Mouse (Mus musculus) liver, embryonic 14.5 days (tissue): ENCODE results near the gene Fnbp1. TPM values are rescaled to one million over a fixed set of nuclear protein-coding genes. Genes with fewer than 3 reads are reported as not detected.

Experiments used
- ATAC-seq: fragments of 200-750 bp; cut with Nextera tagmentation; 2 replicates; pipeline ENCODE4 v1.8.0; 2017; ENCODE audit warnings: moderate number of reproducible peaks, mild to moderate bottlenecking, moderate library complexity; ENCODE audit not compliant: insufficient read depth
- DNase-seq, 3 experiments: peaks; one replicate each; pipeline ENCODE4 v3.0.0-alpha.2; 2012 to 2013; ENCODE audit warnings: low read depth in 3 of 3, low spot score in 3 of 3
- H3K27ac ChIP-seq: fragments of 300-500 bp; sonication (generic); 2 replicates; pipeline ENCODE4 v1.5.1; 2014; ENCODE audit warnings: moderate library complexity, mild to moderate bottlenecking, control low read depth, inconsistent platforms
- H3K27me3 ChIP-seq: fragments of 300-500 bp; sonication (generic); 2 replicates; pipeline ENCODE4 v1.6.1; 2014; ENCODE audit warnings: mild to moderate bottlenecking, low read length, moderate library complexity; ENCODE audit not compliant: control insufficient read depth, insufficient read depth
- H3K36me3 ChIP-seq: fragments of 300-500 bp; sonication (generic); replicated peaks from 2 replicates; pipeline ENCODE4 v1.6.1; 2014; ENCODE audit warnings: low read depth; ENCODE audit not compliant: control insufficient read depth, insufficient read depth
- H3K4me1 ChIP-seq, 2 experiments: fragments of 200-500 bp in 1 of 2; fragments of 300-500 bp in 1 of 2; sonication (generic) in 1 of 2; replicated peaks; 2 replicates each; pipeline ENCODE4 v1.6.1; 2012 to 2014; ENCODE audit warnings: antibody characterized with exemption in 1 of 2, inconsistent platforms in 1 of 2, low read length in 1 of 2; ENCODE audit not compliant: control insufficient read depth in 2 of 2, insufficient read depth in 2 of 2
- H3K4me2 ChIP-seq: fragments of 300-500 bp; sonication (generic); 2 replicates; pipeline ENCODE4 v1.6.1; 2014; ENCODE audit warnings: low read depth, mild to moderate bottlenecking, control low read depth, moderate library complexity
- H3K4me3 ChIP-seq, 2 experiments: fragments of 200-500 bp in 1 of 2; fragments of 300-500 bp in 1 of 2; sonication (generic) in 1 of 2; 2 replicates each; pipeline ENCODE4 v1.5.1; 2012 to 2014; ENCODE audit warnings: low read depth in 2 of 2, low read length in 2 of 2, mild to moderate bottlenecking in 2 of 2, control low read depth in 1 of 2, inconsistent platforms in 1 of 2, moderate library complexity in 1 of 2; ENCODE audit not compliant: insufficient read depth in 1 of 2
- H3K9ac ChIP-seq: fragments of 300-500 bp; sonication (generic); replicated peaks from 2 replicates; pipeline ENCODE4 v1.6.1; 2014; ENCODE audit warnings: mild to moderate bottlenecking, control low read depth, moderate library complexity
- H3K9me3 ChIP-seq: fragments of 300-500 bp; sonication (generic); 2 replicates; pipeline ENCODE4 v1.6.1; 2016; ENCODE audit warnings: low read length, mixed read lengths; ENCODE audit not compliant: control insufficient read depth
- CTCF ChIP-seq: IDR thresholded peaks from 2 replicates; pipeline ENCODE4 v1.5.1; 2016; ENCODE audit warnings: antibody characterized with exemption, low read depth, control low read depth
- EP300 ChIP-seq: IDR thresholded peaks from 2 replicates; pipeline ENCODE4 v1.6.1; 2016; ENCODE audit warnings: antibody characterized with exemption, low read depth
- WGBS: fragments of 180-500 bp; shearing (Covaris S2); extraction: QIAGEN DNeasy Blood & Tissue Kit; methylation state at CpG from one replicate; pipeline ENCODE4 v1.1.7; 2014; ENCODE audit not compliant: insufficient replicate concordance; 5-methylcytosine and 5-hydroxymethylcytosine counted together
- polyA plus RNA-seq, 2 experiments: library from polyadenylated mRNA; depleted of rRNA in 1 of 2; stranded (reverse) in 1 of 2; unstranded in 1 of 2; fragments of >200 nt; fragmentation: Nextera tagmentation in 1 of 2; extraction: Ambion mirVana in 1 of 2; gene quantifications; 2 replicates each; pipeline versions ENCODE4 v1.2.1 to v1.2.3; 2012 to 2014

The Fnbp1 gene
- polyA plus RNA-seq, 2 experiments: 3.9 to 6.4 TPM

- no peak overlapping the region for H3K4me3 ChIP-seq
- DNase-seq (peak in 2 of 3 experiments; percentile 22 to 37), ATAC-seq (peak; percentile 62)
- peak; percentile 43; the same call in 1 of the 2 replicates for TF ChIP-seq EP300
- TF ChIP-seq CTCF: no peak
- no peaks in the 10 kb centered on the region for H3K9me3 ChIP-seq
- peak overlapping the region; percentile 1; the same call in 1 of the 2 replicates for H3K4me2 ChIP-seq
- peaks cover 38 to 50% of the 10 kb centered on the region in 2 experiments for H3K4me1 ChIP-seq
- H3K36me3 ChIP-seq: no peaks in the 10 kb centered on the region
- H3K27me3 ChIP-seq: no peaks in the 10 kb centered on the region
- 38% methylated on average over 3 of the region's 3 CpGs for WGBS
- H3K9ac ChIP-seq: no peak overlapping the region
- no peak overlapping the region for H3K27ac ChIP-seq
These were observed 15.0 kb upstream of the Fnbp1 start for GRCm38 (mm10) chr2:31156846-31157245.

DNA sequence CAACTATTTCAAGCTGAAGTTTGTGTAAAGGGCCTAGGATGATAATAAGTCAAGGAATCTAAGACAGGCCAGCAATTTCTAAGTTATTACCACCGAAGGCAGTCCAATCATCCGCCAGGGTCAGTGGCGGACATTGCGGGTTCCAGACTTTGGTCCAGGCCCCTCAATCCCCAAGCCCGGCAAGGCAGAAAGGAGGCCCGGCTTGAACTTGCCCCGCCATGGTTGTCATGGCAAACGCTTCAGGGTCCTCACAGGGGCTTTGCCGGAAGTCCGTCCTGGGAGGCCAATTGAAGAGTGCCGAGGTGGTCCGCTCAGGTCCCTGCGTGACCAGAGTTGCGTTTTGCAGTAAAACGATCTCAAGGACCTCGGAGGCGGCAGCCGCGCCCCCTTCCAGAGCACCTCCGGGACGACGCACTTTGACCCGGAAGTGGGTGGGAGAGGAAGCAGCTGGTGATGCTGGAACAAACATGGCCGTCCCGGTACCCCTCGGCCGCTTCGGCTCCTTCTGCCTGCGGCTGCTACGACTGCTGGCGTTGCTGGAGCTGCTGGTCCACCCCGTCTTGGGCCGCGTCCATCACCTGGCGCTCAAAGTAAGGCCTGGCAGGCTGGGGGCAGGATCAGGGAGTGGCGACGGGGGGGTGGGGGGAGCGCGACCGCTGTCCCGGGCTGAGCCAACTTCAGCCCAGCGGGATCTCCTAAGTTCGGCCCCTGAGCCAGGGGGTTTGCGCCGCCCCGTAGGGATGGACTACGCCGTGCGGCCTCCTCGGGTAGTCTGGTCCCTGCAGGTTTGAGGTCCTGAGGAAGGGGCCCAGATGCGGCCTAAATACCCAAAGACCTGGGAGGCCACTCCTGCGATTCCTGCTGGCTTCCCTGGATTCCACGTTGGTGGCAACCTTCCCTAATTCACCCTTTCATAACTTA lies 10.3 kb upstream of the Fnbp1 start, which contains the start of gene Gpr107:
Gene Gpr107 (plus strand): TSS at position 425 of the 921 bp plus-strand sequence.
- H3K9me3 ChIP-seq: no peaks in the 10 kb centered on the region

GRCm38 (mm10) chr2:31150762-31151161 lies 9.0 kb upstream of the Fnbp1 start:
- H3K4me1 ChIP-seq: peaks cover 12 to 17% of the 10 kb centered on the region in 2 experiments
- DNase-seq: no peak
- no peaks in the 10 kb centered on the region for H3K27me3 ChIP-seq
- no peaks in the 10 kb centered on the region; the same call in 1 of the 2 replicates for H3K36me3 ChIP-seq
- TF ChIP-seq EP300 (no peak), CTCF (peak; percentile 58)
- no peak overlapping the region for H3K9ac ChIP-seq
- no peak overlapping the region for H3K27ac ChIP-seq
- no peaks in the 10 kb centered on the region for H3K9me3 ChIP-seq
- no peak overlapping the region for H3K4me2 ChIP-seq
- no peak overlapping the region for H3K4me3 ChIP-seq
- ATAC-seq: no peak

More for the DNA sequence above, 10.3 kb upstream of the Fnbp1 start, which contains the start of gene Gpr107:
- TF ChIP-seq CTCF (peak; percentile 14; the same call in 1 of the 2 replicates), EP300 (no peak)
- no peaks in the 10 kb centered on the region; the same call in 1 of the 2 replicates for H3K36me3 ChIP-seq
- H3K4me2 ChIP-seq: peak within 1 kb of the TSS; percentile 71
- peaks cover 25% of the 10 kb centered on the region in 2 experiments for H3K4me1 ChIP-seq
- DNase-seq (peak; percentile 65 to 70 (median 68)), ATAC-seq (peak; percentile 77)
- H3K9ac ChIP-seq: peak within 1 kb of the TSS; percentile 89
- 2% methylated on average over 53 of the region's 53 CpGs for WGBS
- H3K27ac ChIP-seq: peak within 1 kb of the TSS; percentile 50; the same call in 1 of the 2 replicates
- H3K27me3 ChIP-seq: no peaks in the 10 kb centered on the region
- H3K4me3 ChIP-seq: peak within 1 kb of the TSS; percentile 70 to 98

GRCm38 (mm10) chr2:31147054-31147453 lies 5.2 kb upstream of the Fnbp1 start:
- 66% methylated on average over 7 of the region's 7 CpGs for WGBS

DNA sequence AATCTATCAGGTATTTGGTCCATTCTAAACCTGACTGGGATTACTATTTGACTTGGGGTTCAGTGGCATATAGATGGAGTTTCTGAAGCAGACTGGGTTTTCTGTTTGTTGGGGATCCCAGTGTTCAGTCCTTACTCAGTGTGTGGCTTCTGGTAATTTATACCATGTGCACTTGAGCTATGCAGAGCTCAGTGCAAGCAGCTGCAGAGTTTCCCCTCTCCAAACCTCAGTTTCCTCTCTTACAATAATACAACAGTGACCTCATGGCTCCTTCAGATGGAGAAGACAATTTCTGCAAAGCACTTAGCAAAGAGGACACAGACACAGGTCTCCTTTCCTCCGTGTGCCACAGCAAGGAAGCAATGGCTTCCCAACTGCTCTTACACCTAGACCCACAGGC lies 3.1 kb upstream of the Fnbp1 start:
- no peaks in the 10 kb centered on the region for H3K9me3 ChIP-seq
- no peak for DNase-seq
- H3K4me2 ChIP-seq: no peak overlapping the region
- H3K27ac ChIP-seq: no peak overlapping the region
- ATAC-seq: no peak
- H3K36me3 ChIP-seq: no peaks in the 10 kb centered on the region
- H3K4me1 ChIP-seq: peaks cover 7 to 15% of the 10 kb centered on the region in 2 experiments
- no peak overlapping the region for H3K9ac ChIP-seq
- WGBS: 29% methylated on average over 1 of the region's 1 CpGs
- H3K27me3 ChIP-seq: peaks cover 2% of the 10 kb centered on the region; the same call in 1 of the 2 replicates
- TF ChIP-seq EP300: no peak
- no peak for TF ChIP-seq CTCF
- H3K4me3 ChIP-seq: no peak overlapping the region

More at GRCm38 (mm10) chr2:31147054-31147453, 5.2 kb upstream of the Fnbp1 start:
- TF ChIP-seq CTCF: no peak
- no peak for TF ChIP-seq EP300
- Histone ChIP-seq H3K4me2 (no peak overlapping the region), H3K4me1 (peaks cover 6 to 10% of the 10 kb centered on the region in 2 experiments), H3K9ac (no peak overlapping the region), H3K36me3 (no peaks in the 10 kb centered on the region; the same call in 1 of the 2 replicates), H3K9me3 (no peaks in the 10 kb centered on the region), H3K27ac (no peak overlapping the region), H3K4me3 (no peak overlapping the region), H3K27me3 (no peaks in the 10 kb centered on the region)
- ATAC-seq (no peak), DNase-seq (no peak)
